Mouse (Mus musculus): ENCODE data around the gene Sirt3.
A peak's percentile ranks its signal among the peaks of the same experiment; 100 is the strongest.

Sirt3 gene

GRCm38 (mm10) chr7:140847755-140848580, 34.1 kb downstream of the Sirt3 start, which contains the start of gene Odf3:
Gene Odf3, plus strand, starts transcription at chr7:140847805.
- DNase-seq: no peak

- no peak for DNase-seq
Observed at GRCm38 (mm10) chr7:140846676-140847075, 35.4 kb downstream of the Sirt3 start.

GRCm38 (mm10) chr7:140845683-140846082, 36.4 kb downstream of the Sirt3 start:
- no peak for DNase-seq

- peak; percentile 90 to 92 for DNase-seq
Observed at GRCm38 (mm10) chr7:140844905-140845665, 37.0 kb downstream of the Sirt3 start, which contains the start of gene Scgb1c1. Gene Scgb1c1, plus strand, starts transcription at chr7:140845547.

- no peak for DNase-seq
Observed at GRCm38 (mm10) chr7:140843806-140844205, 38.3 kb downstream of the Sirt3 start.

- DNase-seq: no peak
Observed at GRCm38 (mm10) chr7:140840750-140841735, 41.1 kb downstream of the Sirt3 start.

- DNase-seq: no peak
Observed at GRCm38 (mm10) chr7:140839556-140839955, 42.6 kb downstream of the Sirt3 start.

- DNase-seq: no peak
Observed at GRCm38 (mm10) chr7:140836243-140837115, 45.6 kb downstream of the Sirt3 start.

- no peak for DNase-seq
Observed at GRCm38 (mm10) chr7:140835758-140836087, 46.4 kb downstream of the Sirt3 start.

- DNase-seq: no peak
Observed at GRCm38 (mm10) chr7:140834968-140835757, 46.9 kb downstream of the Sirt3 start, which contains the start of gene Urah. Gene Urah, plus strand, starts transcription at chr7:140835018.

- DNase-seq: no peak
Observed at GRCm38 (mm10) chr7:140833341-140833740, 48.8 kb downstream of the Sirt3 start.

- no peak for DNase-seq
Observed at GRCm38 (mm10) chr7:140831447-140831846, 50.7 kb downstream of the Sirt3 start.

- peak; percentile 70 to 78 for DNase-seq
Observed at GRCm38 (mm10) chr7:140828171-140828881, 53.8 kb downstream of the Sirt3 start.

- no peak for DNase-seq
Observed at GRCm38 (mm10) chr7:140822731-140823130, 59.4 kb downstream of the Sirt3 start.

- peak; percentile 83 to 85 for DNase-seq
Observed at GRCm38 (mm10) chr7:140821653-140822329, 60.3 kb downstream of the Sirt3 start, which contains the start of gene Zfp941. Gene Zfp941, minus strand, starts transcription at chr7:140822178.

GRCm38 (mm10) chr7:140821305-140821652, 60.8 kb downstream of the Sirt3 start:
- DNase-seq: peak; percentile 55 to 57

GRCm38 (mm10) chr7:140820173-140820572, 61.9 kb downstream of the Sirt3 start:
- peak in 1 of 2 experiments; percentile 21 for DNase-seq
